Mouse (Mus musculus) heart, embryonic 13.5 days (tissue): Measurements from ENCODE around the gene Cdc42bpb. TPM values are rescaled to one million over a fixed set of nuclear protein-coding genes. Genes with fewer than 3 reads are reported as not detected.

ENCODE experiments used
- ATAC-seq: fragments of 200-750 bp; cut with Nextera tagmentation; 2 replicates; pipeline ENCODE4 v1.8.0; 2017; ENCODE audit warnings: moderate TSS enrichment; ENCODE audit not compliant: insufficient number of reproducible peaks, low FRiP score, low TSS enrichment; ENCODE audit errors: extremely low read depth
- H3K27ac ChIP-seq: fragments of 300-500 bp; sonication (generic); replicated peaks from 2 replicates; pipeline ENCODE4 v1.5.1; 2015; ENCODE audit warnings: moderate library complexity, mild to moderate bottlenecking, inconsistent platforms
- H3K27me3 ChIP-seq: fragments of 300-500 bp; sonication (generic); replicated peaks from 2 replicates; pipeline ENCODE4 v1.6.1; 2015; ENCODE audit warnings: mild to moderate bottlenecking, inconsistent platforms
- H3K36me3 ChIP-seq: fragments of 300-500 bp; sonication (generic); 2 replicates; pipeline ENCODE4 v1.6.1; 2015; ENCODE audit warnings: mild to moderate bottlenecking, inconsistent platforms
- H3K4me1 ChIP-seq: fragments of 300-500 bp; sonication (generic); 2 replicates; pipeline ENCODE4 v1.6.1; 2015; ENCODE audit warnings: inconsistent platforms
- H3K4me2 ChIP-seq: fragments of 300-500 bp; sonication (generic); 2 replicates; pipeline ENCODE4 v1.6.1; 2015; ENCODE audit warnings: inconsistent platforms, mild to moderate bottlenecking, moderate library complexity
- H3K4me3 ChIP-seq: fragments of 300-500 bp; sonication (generic); 2 replicates; pipeline ENCODE4 v1.5.1; 2015; ENCODE audit warnings: moderate library complexity, mild to moderate bottlenecking, inconsistent platforms
- H3K9ac ChIP-seq: fragments of 300-500 bp; sonication (generic); 2 replicates; pipeline ENCODE4 v1.6.1; 2015; ENCODE audit warnings: inconsistent platforms, mild to moderate bottlenecking, moderate library complexity
- H3K9me3 ChIP-seq: fragments of 300-500 bp; sonication (generic); 2 replicates; pipeline ENCODE4 v1.6.1; 2016; ENCODE audit warnings: inconsistent platforms
- WGBS: fragments of 180-500 bp; shearing (Covaris S2); methylation state at CpG from one replicate; pipeline ENCODE4 v1.1.7; 2015; ENCODE audit warnings: mixed read lengths; 5-methylcytosine and 5-hydroxymethylcytosine counted together
- polyA plus RNA-seq: library from polyadenylated mRNA; unstranded; fragments of >200 nt; fragmentation: Nextera tagmentation; extraction: Ambion mirVana; gene quantifications from 2 replicates; pipeline ENCODE4 v1.2.1, GENCODE M21; 2015

Gene Cdc42bpb
- polyA plus RNA-seq, 1 experiment from 2014 or later: 26.2 TPM

DNA sequence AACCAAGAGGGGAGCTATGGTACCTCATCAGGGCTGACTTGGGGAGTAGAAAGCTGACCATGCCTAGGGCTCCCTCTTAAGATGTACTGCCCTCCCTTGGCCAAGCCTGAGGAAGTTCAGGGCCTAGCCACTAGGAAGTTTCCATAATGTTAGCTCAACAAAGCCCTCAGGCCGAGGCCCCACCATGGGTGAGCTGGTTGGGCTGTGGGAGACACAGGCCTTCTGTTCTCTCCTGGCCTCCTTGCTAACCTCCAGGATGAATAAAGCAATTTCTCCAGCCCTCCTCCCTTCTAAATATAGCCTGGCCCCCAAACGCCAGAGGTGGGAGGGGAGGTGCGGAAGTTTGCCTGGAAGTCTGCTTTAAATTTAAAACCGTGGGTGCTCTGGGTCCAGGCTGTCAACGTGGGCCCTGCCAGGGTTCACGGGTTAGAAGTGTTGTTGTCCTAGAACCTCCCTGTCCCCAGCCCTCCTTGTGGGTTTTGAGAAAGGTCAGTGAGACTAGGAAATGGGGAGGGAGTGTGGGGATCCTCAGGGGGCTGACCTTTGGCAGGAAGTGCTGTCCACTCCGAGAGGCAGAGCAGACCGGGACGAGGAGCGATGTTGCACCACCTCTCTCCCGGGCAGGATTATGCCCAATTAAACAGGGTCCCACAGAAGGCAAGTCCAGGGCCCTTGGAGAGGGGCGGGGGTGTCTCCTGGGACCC lies 35.2 kb upstream of the Cdc42bpb start:
- 0 out of 2 replicates have a peak, but pooled peaks have one; percentile 14 for ATAC-seq
- Histone ChIP-seq H3K4me1 (peaks cover 39% of the 10 kb centered on the region), H3K4me3 (peak overlapping the region; percentile 54), H3K9me3 (no peaks in the 10 kb centered on the region), H3K36me3 (no peaks in the 10 kb centered on the region), H3K27ac (peak overlapping the region; percentile 75), H3K27me3 (peaks cover 36% of the 10 kb centered on the region), H3K4me2 (peak overlapping the region; percentile 78), H3K9ac (peak overlapping the region; percentile 80)
- 10% methylated on average over 12 of the region's 12 CpGs for WGBS

DNA sequence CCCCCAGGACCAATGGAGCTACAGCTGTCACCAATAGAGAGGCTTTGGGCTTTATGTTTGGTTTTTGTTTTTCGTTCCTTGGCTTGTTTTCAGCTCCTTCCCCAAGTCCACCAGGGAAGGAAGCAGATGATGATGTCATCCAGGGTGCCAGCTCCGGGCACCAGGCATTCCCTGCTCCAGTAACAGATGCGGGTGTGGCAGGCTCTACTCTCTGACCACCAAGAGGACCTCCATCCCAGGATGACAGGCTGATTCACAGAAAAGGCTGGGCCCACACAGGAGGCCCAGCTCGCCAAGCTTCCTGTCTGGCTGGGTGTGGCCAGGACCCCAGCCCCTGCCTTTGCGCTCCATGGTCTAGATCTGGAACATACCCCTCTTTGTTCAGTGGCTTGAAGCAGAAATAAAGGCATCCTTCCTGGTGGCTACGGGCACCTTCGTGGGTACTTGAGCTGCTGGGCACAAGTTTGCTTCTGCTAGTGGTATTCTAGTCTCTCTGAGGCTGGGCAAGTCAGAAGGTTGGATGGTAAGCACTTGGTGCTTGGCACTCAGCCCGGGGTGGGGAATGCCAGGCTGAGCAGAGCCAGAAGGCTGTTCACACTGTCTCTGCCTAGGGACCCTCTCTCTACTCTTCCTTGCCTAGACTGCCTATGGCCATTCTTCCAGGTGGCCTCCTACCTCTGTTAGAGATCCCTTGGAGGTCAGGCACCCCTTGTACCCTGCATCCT lies 34.3 kb upstream of the Cdc42bpb start:
- no peak overlapping the region for H3K4me3 ChIP-seq
- no peaks in the 10 kb centered on the region for H3K36me3 ChIP-seq
- H3K27ac ChIP-seq: no peak overlapping the region
- peaks cover 45% of the 10 kb centered on the region for H3K27me3 ChIP-seq
- no peaks in the 10 kb centered on the region for H3K9me3 ChIP-seq
- 79% methylated on average over 8 of the region's 8 CpGs for WGBS
- H3K4me1 ChIP-seq: peaks cover 34% of the 10 kb centered on the region
- H3K4me2 ChIP-seq: no peak overlapping the region
- no peak overlapping the region for H3K9ac ChIP-seq
- no peak for ATAC-seq

DNA sequence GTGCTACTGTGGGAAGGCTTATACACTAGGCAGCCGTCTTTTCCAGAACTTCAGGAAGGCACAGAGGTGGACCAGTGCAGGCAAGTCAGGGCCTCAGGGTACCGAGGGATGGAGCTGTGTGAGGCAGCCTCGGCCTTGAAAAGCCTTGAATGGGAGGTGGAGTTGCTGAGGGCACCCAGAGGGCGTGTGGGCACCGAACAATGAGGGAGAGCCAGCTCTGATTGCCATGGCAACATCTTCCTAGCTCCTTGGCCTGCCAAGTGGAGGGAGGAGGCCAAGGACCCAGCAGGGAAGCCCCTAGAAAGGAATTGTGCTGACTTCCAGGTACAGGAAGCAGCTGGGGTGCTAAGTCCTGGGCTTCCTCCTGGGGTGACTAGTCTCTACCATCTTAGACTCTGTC lies 32.1 kb upstream of the Cdc42bpb start:
- no peak for ATAC-seq
- Histone ChIP-seq H3K9me3 (no peaks in the 10 kb centered on the region), H3K9ac (no peak overlapping the region), H3K27me3 (peaks cover 53% of the 10 kb centered on the region), H3K27ac (no peak overlapping the region), H3K36me3 (no peaks in the 10 kb centered on the region), H3K4me2 (no peak overlapping the region), H3K4me3 (no peak overlapping the region), H3K4me1 (peaks cover 34% of the 10 kb centered on the region)
- 43% methylated on average over 5 of the region's 5 CpGs for WGBS

DNA sequence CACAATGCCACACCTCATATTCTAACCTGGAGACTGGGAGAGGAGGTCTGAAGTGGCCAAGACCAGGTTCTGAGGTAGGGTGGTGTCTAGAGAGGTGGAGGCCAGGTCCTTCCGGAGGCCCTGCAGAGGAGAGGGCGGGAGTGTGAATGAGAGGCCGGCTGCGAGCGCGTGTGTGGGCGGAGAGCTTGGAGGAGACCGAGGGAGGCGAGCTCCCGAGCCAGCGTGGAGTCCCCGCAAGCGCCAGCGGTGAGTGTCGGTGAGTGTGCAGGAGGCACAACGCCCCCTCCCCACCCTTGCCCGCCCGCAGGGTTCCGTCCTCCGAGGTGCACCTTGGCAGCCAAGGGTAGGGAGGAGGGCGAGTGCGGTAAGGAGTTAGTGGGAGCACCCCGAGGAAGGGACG lies 29.1 kb upstream of the Cdc42bpb start, which contains the start of gene Lbhd2:
TSS of gene Lbhd2 (plus strand) at position 188 of the 400 bp plus-strand sequence.
- Histone ChIP-seq H3K9ac (peak within 1 kb of the TSS; percentile 74), H3K27ac (no peak within 1 kb of the TSS)

DNA sequence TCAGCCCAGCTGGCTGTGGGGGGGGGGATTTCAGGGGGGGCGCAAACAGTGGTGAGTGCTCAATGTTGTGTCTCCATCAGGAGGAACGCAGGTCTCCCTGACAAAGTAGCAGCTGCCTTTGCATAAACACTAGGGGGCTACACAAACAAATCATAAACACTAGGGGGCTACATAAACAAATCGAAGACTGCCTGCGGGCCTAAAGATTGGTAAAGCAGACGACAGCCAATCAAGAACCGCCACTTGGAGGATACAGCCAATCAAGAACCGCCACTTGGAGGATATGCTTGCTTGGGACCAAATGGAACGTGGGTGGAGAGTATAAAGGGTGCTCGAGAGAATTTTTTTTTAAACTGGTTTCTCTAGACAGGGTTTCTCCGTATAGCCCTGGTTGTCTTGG lies 27.4 kb upstream of the Cdc42bpb start:
- WGBS: 50% methylated on average over 10 of the region's 10 CpGs
- Histone ChIP-seq H3K36me3 (no peaks in the 10 kb centered on the region), H3K9ac (no peak overlapping the region), H3K4me1 (peaks cover 14% of the 10 kb centered on the region), H3K9me3 (no peaks in the 10 kb centered on the region), H3K27ac (no peak overlapping the region), H3K27me3 (peaks cover 62% of the 10 kb centered on the region), H3K4me2 (no peak overlapping the region), H3K4me3 (no peak overlapping the region)
- no peak for ATAC-seq

More for the DNA sequence above, 29.1 kb upstream of the Cdc42bpb start, which contains the start of gene Lbhd2:
- H3K27me3 ChIP-seq: peaks cover 67% of the 10 kb centered on the region
- peak within 1 kb of the TSS; percentile 40 for H3K4me3 ChIP-seq
- peak within 1 kb of the TSS; percentile 65 for H3K4me2 ChIP-seq
- H3K4me1 ChIP-seq: peaks cover 14% of the 10 kb centered on the region
- H3K36me3 ChIP-seq: no peaks in the 10 kb centered on the region
- ATAC-seq: no peak
- no peaks in the 10 kb centered on the region for H3K9me3 ChIP-seq
- WGBS: 3% methylated on average over 24 of the region's 24 CpGs

DNA sequence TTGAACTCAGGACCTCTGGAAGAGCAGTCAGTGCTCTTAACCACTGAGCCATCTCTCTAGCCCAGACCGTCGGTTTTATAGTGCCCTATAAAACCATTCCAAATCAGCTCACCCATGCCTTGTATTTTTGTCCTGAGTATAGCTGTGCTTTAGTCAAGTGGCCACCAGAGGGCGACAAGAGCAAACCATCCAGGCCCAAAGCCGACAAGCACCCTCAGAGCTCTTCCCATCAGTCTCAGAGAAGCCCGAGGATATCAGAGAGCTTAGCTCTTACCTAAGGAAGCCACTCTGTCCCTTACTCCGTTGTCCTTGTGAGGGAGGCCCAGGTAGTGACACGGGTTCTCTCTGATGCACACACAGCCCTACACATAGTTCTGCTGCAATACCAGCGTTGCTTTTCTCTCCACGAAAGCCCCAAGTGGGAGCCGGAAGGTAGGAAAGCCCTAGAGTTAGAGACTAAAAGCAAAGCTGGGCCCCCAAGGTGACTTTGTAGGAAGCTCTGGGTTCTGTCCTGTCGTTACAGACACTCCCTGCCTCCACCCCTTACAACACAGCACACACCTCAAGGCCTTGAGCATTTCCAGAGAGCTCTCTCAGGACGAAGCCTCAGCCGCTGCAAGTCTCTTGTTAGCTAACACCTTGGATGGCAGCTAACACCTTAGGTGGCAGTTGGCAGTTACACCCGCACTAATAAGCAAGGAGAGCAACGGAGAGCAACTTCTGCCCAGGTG lies 24.1 kb upstream of the Cdc42bpb start:
- WGBS: 18% methylated on average over 15 of the region's 15 CpGs
- Histone ChIP-seq H3K9ac (0 out of 2 replicates have a peak overlapping the region, but pooled peaks have one; percentile 37), H3K4me1 (peaks cover 18% of the 10 kb centered on the region)

DNA sequence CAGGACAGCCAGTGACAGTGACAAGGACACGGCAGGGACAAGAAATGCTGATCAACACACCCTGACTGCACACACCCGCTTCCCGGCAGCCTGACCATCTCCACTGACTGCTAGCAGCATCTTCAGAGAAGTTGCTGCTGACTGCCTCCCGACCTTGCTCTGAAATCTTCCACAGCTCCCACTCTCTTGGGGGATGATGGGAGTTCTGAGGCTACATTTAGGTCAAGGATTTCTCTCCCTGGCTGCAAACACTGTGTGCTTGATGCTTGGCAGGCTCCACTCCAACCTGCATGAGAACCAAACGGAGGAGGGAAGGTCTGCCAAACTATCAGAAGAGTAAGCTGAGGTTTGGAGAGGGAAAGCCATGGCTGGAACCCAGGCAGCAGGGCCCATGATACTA lies 19.5 kb upstream of the Cdc42bpb start:
- Histone ChIP-seq H3K4me2 (no peak overlapping the region), H3K4me1 (peaks cover 18% of the 10 kb centered on the region), H3K9ac (no peak overlapping the region), H3K27ac (0 out of 2 replicates have a peak overlapping the region, but pooled peaks have one; percentile 20), H3K36me3 (no peaks in the 10 kb centered on the region), H3K4me3 (no peak overlapping the region), H3K27me3 (peaks cover 22% of the 10 kb centered on the region), H3K9me3 (no peaks in the 10 kb centered on the region)
- no peak for ATAC-seq
- 42% methylated on average over 5 of the region's 5 CpGs for WGBS

More for the DNA sequence above, 24.1 kb upstream of the Cdc42bpb start:
- no peaks in the 10 kb centered on the region for H3K9me3 ChIP-seq
- no peak overlapping the region for H3K4me3 ChIP-seq
- H3K4me2 ChIP-seq: peak overlapping the region; percentile 24; the same call in 1 of the 2 replicates
- no peaks in the 10 kb centered on the region for H3K36me3 ChIP-seq
- peaks cover 34% of the 10 kb centered on the region for H3K27me3 ChIP-seq
- no peak for ATAC-seq
- no peak overlapping the region for H3K27ac ChIP-seq

DNA sequence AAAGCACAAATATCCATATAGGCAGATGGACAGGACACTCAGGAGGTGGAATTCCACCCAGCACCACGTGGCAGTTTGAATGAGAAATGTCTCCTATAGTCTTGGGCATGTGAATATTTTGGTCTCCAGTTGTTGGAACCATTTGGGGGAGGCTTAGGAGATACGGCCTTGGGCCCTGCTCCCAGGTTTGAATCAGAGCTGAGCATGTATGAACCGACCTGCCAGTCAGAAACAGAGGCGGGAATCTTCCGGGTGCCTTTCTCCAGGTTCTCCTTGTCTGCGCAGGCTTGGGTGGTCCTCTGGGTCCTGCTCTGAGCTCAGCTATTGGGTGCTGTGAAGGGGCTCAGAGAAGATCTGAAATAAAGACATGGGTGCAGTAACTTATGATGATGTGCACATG lies 16.5 kb upstream of the Cdc42bpb start:
- Histone ChIP-seq H3K27me3 (peaks cover 17% of the 10 kb centered on the region), H3K4me1 (peaks cover 13% of the 10 kb centered on the region), H3K36me3 (no peaks in the 10 kb centered on the region), H3K9ac (no peak overlapping the region), H3K4me3 (no peak overlapping the region), H3K4me2 (no peak overlapping the region), H3K27ac (no peak overlapping the region), H3K9me3 (no peaks in the 10 kb centered on the region)
- WGBS: 76% methylated on average over 6 of the region's 6 CpGs
- no peak for ATAC-seq

DNA sequence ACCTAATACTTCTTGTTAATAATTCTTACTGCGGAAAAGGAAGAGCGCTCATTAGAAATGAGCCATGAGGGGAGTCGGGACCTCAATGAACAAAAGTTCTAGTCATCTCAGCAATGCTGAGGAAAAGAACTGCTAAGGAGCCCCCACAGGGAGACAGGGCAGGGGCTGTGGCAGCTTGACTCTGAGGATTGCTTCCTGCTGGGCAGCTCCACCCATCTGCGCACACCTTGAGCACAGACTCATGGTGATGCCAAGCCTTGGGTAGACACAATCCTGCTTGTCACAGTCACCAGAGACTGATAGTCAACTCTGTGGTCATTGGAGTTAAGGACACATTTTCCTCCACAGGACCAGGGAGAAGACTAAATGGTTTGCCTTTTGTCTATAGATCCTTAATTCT lies 9.6 kb upstream of the Cdc42bpb start:
- 80% methylated on average over 4 of the region's 4 CpGs for WGBS
- no peak for ATAC-seq

DNA sequence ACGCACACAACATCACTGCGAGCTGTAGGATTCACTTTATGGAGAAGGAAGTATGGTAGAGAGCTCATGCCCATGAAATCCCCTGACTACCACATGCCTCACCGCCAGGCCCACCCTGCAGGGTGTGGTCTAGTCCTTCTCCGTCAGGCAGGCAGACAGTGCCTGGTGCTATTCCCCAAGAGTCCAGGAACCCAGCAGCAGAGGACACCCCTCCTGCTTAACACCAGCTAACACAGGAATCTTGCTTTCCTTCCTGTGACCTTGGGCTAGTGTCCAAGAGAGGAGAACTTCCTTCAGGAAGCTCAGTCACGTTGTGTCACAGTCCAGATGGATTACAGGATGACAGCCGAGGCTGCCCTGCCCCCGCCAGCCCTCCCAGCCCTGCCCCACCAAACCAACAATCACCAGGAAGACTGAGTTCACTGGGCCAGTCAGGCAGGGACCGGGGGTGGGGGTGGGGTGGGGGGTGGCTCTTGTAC lies 9.2 kb upstream of the Cdc42bpb start:
- 28% methylated on average over 8 of the region's 8 CpGs for WGBS
- H3K4me2 ChIP-seq: peak overlapping the region; percentile 33; the same call in 1 of the 2 replicates
- H3K4me1 ChIP-seq: peaks cover 14% of the 10 kb centered on the region
- H3K4me3 ChIP-seq: no peak overlapping the region
- 0 out of 2 replicates have a peak overlapping the region, but pooled peaks have one; percentile 14 for H3K9ac ChIP-seq
- peak overlapping the region; percentile 72 for H3K27ac ChIP-seq
- H3K27me3 ChIP-seq: no peaks in the 10 kb centered on the region
- no peaks in the 10 kb centered on the region; the same call in 1 of the 2 replicates for H3K9me3 ChIP-seq
- no peaks in the 10 kb centered on the region for H3K36me3 ChIP-seq
- peak; percentile 66; the same call in 1 of the 2 replicates for ATAC-seq

More for the DNA sequence above, 9.6 kb upstream of the Cdc42bpb start:
- no peaks in the 10 kb centered on the region for H3K36me3 ChIP-seq
- no peaks in the 10 kb centered on the region for H3K27me3 ChIP-seq
- H3K4me1 ChIP-seq: peaks cover 14% of the 10 kb centered on the region
- 0 out of 2 replicates have a peak overlapping the region, but pooled peaks have one; percentile 14 for H3K9ac ChIP-seq
- no peak overlapping the region for H3K4me3 ChIP-seq
- no peaks in the 10 kb centered on the region; the same call in 1 of the 2 replicates for H3K9me3 ChIP-seq
- peak overlapping the region; percentile 33; the same call in 1 of the 2 replicates for H3K4me2 ChIP-seq
- H3K27ac ChIP-seq: peak overlapping the region; percentile 72
